Mouse (Mus musculus) cerebellum, adult 11 months (tissue): ENCODE measurements at regions not wholly inside any gene's neighbourhood (a gene's known extent, or its start where the extent isn't known, plus 50 kb on each side); places are given as distances from the start of the nearest gene placed in this dataset.
"Not testable (repeated sequence)": the region's sequence is repeated elsewhere in the genome, so short reads cannot be mapped to it uniquely, and the experiment has no call there.

ENCODE experiments used
- DNase-seq: peaks from one replicate; pipeline ENCODE4 v3.0.0; 2022

DNA sequence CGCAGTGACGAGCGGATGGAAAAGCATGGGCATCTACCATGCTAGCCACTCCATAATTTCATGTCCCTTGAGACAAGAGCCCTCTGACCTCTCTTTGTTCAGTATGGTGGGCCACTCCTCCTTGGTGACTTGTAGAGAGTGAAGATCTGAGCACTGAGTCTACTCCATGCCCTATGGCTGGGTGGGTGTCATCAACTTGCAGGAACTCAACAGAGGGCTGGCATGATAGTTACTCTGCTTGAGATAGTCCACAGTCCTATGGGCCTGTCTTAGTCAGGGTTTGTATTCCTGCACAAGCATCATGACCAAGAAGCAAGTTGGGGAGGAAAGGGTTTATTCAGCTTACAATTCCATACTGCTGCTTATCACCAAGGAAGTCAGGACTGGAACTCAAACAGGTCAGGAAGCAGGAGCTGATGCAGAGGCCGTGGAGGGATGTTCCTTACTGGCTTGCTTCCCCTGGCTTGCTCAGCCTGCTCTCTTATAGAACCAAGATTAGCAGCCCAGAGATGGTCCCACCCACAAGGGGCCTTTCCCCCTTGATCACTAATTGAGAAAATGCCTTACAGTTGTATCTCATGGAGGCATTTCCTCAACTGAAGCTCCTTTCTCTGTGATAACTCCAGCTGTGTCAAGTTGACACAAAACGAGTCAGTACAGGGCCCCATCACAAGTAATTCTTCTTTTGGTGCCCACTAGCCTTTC lies 52.6 kb upstream of the Cdyl start:
- not testable (repeated sequence) for DNase-seq

DNA sequence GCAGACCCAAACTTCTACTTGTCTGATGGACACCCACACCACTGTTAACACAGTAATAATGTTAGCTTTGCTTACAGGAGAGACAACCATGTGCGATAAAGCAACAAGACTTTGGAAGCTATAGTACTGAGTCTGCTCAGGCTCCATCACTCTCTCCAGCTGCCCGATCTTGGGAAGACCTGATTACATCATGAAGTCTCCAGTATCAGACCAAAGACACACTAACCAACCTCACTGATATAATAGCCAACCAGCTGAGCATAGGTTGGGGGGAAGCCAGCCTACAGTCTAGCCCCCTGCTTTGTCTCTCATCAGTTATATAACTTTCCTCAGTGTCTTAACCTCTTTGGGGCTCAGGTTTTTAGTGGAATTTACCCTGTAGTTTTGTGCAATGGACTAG lies 51.9 kb upstream of the Cdyl start:
- DNase-seq, result no peak
